Mouse (Mus musculus) ovary, adult 10 weeks (tissue): ENCODE measurements around the gene Pxn. TPM values are rescaled to one million over a fixed set of nuclear protein-coding genes. Genes with fewer than 3 reads are reported as not detected.

Source experiments
- polyA plus RNA-seq: library from polyadenylated mRNA; stranded (reverse); fragments of 350-450 nt; fragmentation: Illumina TruSeq; extraction: RNeasy Lipid Tissue Mini Kit (QIAGEN cat#74804); gene quantifications from one replicate; pipeline ENCODE4 v1.2.3, GENCODE M21; 2014

Gene Pxn
- polyA plus RNA-seq, result 3.5 TPM

DNA sequence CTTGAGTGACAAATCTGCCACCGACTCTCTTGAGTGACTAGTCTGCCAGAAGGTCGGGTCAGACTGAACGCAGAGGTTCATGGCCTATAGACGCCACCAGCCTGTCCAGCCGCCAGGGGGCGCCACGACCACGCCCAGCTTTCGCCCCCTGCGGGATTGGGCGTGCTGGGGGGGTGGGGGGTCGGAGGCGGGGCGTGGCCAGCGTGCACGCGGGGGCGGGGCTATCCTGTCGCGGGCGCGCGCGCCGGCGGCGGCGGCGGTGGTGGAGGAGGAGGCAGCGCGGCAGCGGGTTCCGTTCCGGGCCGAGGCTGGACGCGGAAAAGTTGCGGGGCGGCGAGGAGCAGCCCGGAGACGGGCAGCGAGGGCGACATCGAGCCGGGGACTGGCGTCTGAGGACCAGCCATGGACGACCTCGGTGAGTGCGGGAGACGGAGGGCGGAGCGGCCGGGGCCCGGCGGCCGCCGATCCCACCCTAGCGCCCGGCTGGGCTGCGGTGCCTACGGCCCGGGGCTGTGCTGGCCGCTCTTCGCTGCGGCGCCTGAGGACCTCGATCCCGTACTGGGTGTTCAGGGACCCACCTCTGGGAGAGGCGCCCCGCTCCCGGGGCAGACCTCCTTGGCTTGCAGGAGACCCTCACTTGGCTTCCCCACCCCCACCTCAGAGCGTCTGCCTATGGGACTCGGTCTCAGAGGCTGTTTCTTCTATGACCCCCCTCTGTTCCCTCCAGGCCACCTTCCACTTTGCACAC, at the start of gene Pxn:
Gene Pxn (plus strand): TSS at position 223 of the 748 bp plus-strand sequence.

DNA sequence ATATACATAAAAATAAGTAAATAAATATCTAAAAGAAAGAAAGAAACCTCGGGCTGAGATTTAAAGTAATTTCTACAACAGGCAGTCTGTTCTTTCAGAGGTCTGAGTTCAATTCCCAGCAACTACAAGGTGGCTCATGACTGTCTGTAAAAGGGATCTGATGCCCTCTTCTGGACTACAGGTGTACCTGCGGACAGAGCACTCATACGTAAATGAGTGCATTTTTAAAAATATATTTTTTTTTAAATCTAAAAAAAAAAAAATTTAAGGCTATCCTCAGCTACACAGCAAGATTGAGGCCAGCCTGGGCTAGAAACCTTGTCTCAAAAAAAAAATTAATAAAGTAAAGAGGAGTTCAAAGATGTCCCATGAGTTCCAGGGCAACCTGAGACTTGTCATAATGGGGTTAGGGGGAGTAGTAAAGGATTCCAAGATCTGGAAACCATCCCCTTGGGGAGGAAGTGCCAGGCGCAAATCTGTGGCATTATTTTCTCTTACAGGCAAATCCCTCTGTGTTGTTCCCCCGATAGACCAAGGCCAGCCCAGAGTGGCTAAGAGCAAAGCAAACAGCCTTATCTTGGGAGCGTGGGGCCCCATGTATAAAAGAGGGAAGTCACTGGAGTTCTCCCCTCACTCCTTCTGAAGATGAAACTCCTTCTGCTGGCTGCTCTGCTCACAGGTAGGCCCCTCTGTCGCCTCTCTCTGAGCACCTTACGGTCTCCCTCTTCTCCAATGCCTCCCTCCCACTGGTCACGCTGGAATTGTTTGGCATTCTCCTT, 40.6 kb upstream of the Pxn start, which contains the start of gene Pla2g1b:
Gene Pla2g1b (plus strand): TSS at position 621 of the 779 bp plus-strand sequence.

DNA sequence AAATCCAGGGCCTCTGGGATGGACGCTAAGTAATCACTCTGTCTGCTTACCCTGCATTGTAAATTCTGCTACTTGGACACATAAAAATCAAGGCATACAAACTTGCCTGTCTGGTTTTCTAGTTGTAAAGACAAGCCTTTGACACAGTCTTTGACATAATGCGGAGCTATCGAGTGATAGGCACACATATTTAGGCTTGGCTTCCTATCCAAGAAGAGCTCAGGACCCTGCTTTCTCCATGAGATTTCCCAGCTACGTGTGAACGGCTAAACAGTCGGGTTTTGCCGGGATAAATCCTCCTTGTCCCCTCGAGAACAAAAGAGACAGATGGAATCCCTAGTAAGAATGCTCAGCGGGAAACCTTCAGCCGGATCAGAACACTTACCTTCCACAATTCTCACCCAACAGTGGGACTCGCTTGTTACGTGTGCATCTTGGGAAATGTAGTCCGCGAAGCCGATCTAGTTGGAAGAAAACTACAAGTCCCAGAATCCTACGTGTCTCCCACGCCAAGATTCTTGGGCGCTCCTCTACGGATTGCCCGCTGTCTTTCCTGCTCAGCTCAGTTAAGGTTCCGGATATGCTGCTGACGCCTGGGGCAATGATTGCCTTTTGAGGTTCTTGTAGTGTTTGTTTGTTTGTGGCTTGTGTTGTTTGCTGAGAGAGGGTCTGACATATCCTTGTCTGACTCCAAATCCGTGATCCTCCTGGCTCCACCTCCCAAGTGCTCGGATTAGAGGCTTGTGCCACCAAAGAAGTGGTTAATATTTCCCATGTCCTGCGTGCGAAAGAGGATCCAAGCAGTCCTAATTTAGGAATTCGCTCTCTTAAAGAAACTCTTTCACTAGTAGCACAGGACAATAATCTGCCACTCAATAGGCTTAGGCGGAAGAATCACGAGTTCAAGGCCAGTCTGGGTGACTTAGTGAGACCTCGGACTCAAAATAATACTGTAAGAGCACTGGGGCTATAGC, 22.2 kb upstream of the Pxn start, which contains the start of gene Sirt4:
Gene Sirt4 (minus strand): TSS at position 779 of the 974 bp plus-strand sequence.

DNA sequence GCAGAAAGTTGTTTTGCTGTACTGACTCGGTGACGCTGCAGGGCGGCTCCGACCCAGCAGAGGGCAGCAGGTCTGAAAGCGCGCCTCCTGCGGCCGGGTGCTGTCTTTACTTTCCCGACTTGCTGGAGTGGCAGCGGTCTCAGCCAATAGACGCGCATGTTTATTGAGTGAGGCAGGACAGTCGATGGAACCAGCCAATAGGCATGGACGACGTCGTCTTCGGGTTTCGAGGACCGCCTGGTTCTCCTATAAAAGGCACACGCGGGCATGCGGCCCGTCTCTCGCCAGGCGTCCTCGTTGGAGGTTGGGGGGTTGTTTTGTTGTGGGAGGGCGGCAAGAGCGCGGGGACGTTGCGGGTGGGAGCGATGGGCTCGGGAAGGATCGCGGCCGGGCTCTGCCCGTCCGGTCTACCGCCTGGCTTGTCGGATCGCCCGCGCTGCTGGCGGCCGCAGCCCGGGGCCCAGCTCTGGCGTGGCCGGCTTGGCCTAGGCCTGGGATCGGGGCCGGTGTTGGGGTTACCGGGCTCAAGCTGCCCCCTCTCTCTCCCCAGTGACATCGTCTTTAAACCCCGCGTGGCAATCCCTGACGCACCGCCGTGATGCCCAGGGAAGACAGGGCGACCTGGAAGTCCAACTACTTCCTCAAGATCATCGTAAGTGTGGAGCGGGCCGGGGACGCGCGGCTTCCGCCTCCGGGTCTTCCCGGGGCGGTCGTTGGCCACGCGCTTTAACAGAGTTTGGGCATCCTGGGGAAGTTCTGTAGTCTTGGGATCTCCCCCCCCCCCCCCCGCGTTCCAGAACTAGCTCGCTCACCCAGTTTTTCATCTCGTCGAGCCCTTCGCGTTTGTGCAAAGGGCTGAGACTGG, 53.0 kb downstream of the Pxn start, which contains the start of gene Rplp0:
Gene Rplp0 (plus strand): TSS at position 231 of the 865 bp plus-strand sequence.

DNA sequence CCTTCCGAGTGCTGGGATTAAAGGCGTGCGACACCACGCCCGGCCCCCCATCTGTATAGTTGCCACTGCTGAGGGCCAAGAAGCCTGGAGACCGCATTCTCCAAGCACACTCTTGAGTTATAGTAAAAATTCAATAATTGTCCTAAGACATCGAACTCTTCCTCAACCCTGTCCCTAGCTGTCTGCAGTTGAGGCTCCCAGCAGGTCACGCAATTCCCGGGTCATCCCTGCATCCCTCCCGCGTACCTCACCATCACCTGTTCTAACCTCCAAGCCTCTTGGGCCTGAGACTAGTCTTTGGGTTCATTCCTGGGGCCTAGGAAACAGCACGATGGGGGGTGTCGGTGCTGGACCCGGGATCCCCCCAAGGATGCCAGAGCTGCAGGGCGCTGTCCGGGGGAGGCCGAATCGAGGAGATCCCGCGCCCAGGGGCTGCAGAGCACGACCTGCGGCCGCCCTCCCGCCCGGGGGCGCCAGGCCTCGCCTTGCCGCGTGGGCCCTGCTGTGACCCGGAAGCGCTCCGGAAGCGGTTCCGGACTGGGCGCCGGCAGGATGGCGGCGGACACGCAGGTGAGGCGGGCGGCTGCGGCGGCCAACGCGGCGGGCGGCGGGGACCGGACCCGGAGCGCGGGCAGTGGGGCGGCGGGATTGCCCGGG, 58.4 kb downstream of the Pxn start, which contains the start of gene Gcn1l1:
Gene Gcn1l1 (plus strand): TSS at position 518 of the 657 bp plus-strand sequence.

Other genes starting within 250 kb of the Pxn start
- 20.3 TPM for gene Rnf10, start 233.8 kb upstream of the Pxn start, polyA plus RNA-seq
- gene Coq5, start 227.0 kb upstream of the Pxn start, polyA plus RNA-seq, result 9.8 TPM
- gene Dynll1, start 205.7 kb upstream of the Pxn start, polyA plus RNA-seq, result 1,210 TPM
- gene Srsf9, start 179.5 kb upstream of the Pxn start, polyA plus RNA-seq, result 85.1 TPM
- gene Gatc, start 165.5 kb upstream of the Pxn start, polyA plus RNA-seq, result 64.2 TPM
- 8.3 TPM for gene Triap1, start 165.5 kb upstream of the Pxn start, polyA plus RNA-seq
- 38.6 TPM for gene Cox6a1, start 157.7 kb upstream of the Pxn start, polyA plus RNA-seq
- gene Msi1, start 77.1 kb upstream of the Pxn start, polyA plus RNA-seq, result 5.6 TPM
- not detected for gene Pla2g1b, start 40.4 kb upstream of the Pxn start, polyA plus RNA-seq
- 8.2 TPM for gene Sirt4, start 22.0 kb upstream of the Pxn start, polyA plus RNA-seq
- gene Rplp0, start 52.8 kb downstream of the Pxn start, polyA plus RNA-seq, result 52.5 TPM
- 2.7 TPM for gene Gcn1l1, start 58.6 kb downstream of the Pxn start, polyA plus RNA-seq
- 17.9 TPM for gene Rab35, start 125.2 kb downstream of the Pxn start, polyA plus RNA-seq
- 1.5 TPM for gene Bicdl1, start 224.9 kb downstream of the Pxn start, polyA plus RNA-seq